Mouse (Mus musculus) embryonic facial prominence, embryonic 14.5 days (tissue): Measurements from ENCODE around the gene Card10. TPM values are rescaled to one million over a fixed set of nuclear protein-coding genes. Genes with fewer than 3 reads are reported as not detected.
A peak's percentile ranks its signal among the peaks of the same experiment; 100 is the strongest.

Experiments
- ATAC-seq: fragments of 200-750 bp; cut with Nextera tagmentation; 2 replicates; pipeline ENCODE4 v1.8.0; 2017; ENCODE audit warnings: low read depth, moderate number of reproducible peaks, moderate TSS enrichment
- DNase-seq: peaks from one replicate; pipeline ENCODE4 v3.0.0-alpha.2; 2015; ENCODE audit warnings: low spot score
- H3K27ac ChIP-seq: fragments of 300-500 bp; sonication (generic); replicated peaks from 2 replicates; pipeline ENCODE4 v1.5.1; 2014; ENCODE audit warnings: low read depth, mild to moderate bottlenecking, low read length, moderate library complexity
- H3K27me3 ChIP-seq: fragments of 300-500 bp; sonication (generic); replicated peaks from 2 replicates; pipeline ENCODE4 v1.6.1; 2014; ENCODE audit warnings: low read length; ENCODE audit not compliant: control insufficient read depth, insufficient read depth
- H3K36me3 ChIP-seq: fragments of 300-500 bp; sonication (generic); 2 replicates; pipeline ENCODE4 v1.6.1; 2014; ENCODE audit warnings: low read length, mixed read lengths; ENCODE audit not compliant: control insufficient read depth, insufficient read depth
- H3K4me1 ChIP-seq: fragments of 300-500 bp; sonication (generic); 2 replicates; pipeline ENCODE4 v1.6.1; 2014; ENCODE audit warnings: antibody characterized with exemption, low read length; ENCODE audit not compliant: control insufficient read depth, insufficient read depth
- H3K4me2 ChIP-seq: fragments of 300-500 bp; sonication (generic); 2 replicates; pipeline ENCODE4 v1.6.1; 2014; ENCODE audit warnings: low read depth, mild to moderate bottlenecking, low read length, moderate library complexity, mixed read lengths
- H3K4me3 ChIP-seq: fragments of 300-500 bp; sonication (generic); 2 replicates; pipeline ENCODE4 v1.5.1; 2014; ENCODE audit warnings: low read depth, mild to moderate bottlenecking, low read length
- H3K9ac ChIP-seq: fragments of 300-500 bp; sonication (generic); 2 replicates; pipeline ENCODE4 v1.6.1; 2014; ENCODE audit warnings: low read depth, mild to moderate bottlenecking, low read length, moderate library complexity, mixed read lengths
- H3K9me3 ChIP-seq: fragments of 300-500 bp; sonication (generic); 2 replicates; pipeline ENCODE4 v1.6.1; 2016; ENCODE audit warnings: low read length; ENCODE audit not compliant: control insufficient read depth
- WGBS: fragments of 180-500 bp; shearing (Covaris S2); extraction: QIAGEN DNeasy Blood & Tissue Kit; methylation state at CpG from one replicate; pipeline ENCODE4 v1.1.7; 2014; 5-methylcytosine and 5-hydroxymethylcytosine counted together
- polyA plus RNA-seq: library from polyadenylated mRNA; unstranded; fragments of >200 nt; fragmentation: Nextera tagmentation; extraction: Ambion mirVana; gene quantifications from 2 replicates; pipeline ENCODE4 v1.2.1, GENCODE M21; 2014

Card10 gene
- polyA plus RNA-seq, 1 experiment from 2014 or later = 6.1 TPM

- no peak overlapping the region for H3K9ac ChIP-seq
- DNase-seq (no peak), ATAC-seq (no peak)
- H3K4me2 ChIP-seq = no peak overlapping the region
- H3K4me3 ChIP-seq = no peak overlapping the region
- H3K9me3 ChIP-seq = no peaks in the 10 kb centered on the region
- H3K27me3 ChIP-seq = no peaks in the 10 kb centered on the region
- H3K4me1 ChIP-seq = no peaks in the 10 kb centered on the region
- H3K36me3 ChIP-seq = no peaks in the 10 kb centered on the region
- H3K27ac ChIP-seq = no peak overlapping the region
- WGBS = 93% methylated on average over 14 of the region's 14 CpGs
Observed at GRCm38 (mm10) chr15:78780359-78780758, 22.5 kb downstream of the Card10 start.

- H3K9me3 ChIP-seq = no peaks in the 10 kb centered on the region
- ATAC-seq = no peak
Observed at GRCm38 (mm10) chr15:78779690-78780089, 23.2 kb downstream of the Card10 start.

DNA sequence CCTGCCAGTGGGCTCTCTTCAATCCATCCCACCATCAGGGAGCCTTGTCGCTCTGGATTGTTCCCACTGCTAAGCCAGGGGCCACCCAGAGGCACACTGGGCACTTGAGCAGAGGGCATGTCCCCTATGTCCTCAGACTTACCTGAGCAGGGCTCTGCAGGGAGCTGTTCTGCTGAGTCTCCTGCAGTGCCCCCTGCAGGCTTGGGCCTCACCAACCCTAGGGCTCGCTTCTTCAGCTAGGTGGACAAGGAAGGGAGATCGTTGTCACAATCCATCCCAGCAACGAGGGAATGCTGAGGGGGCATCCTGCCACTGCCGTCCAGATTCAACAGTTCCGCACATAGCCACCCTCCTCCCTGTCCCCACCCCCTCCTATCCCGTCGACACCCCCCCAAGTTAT is 23.6 kb downstream of the Card10 start:
- H3K4me3 ChIP-seq = no peak overlapping the region
- H3K36me3 ChIP-seq = no peaks in the 10 kb centered on the region
- no peak overlapping the region for H3K9ac ChIP-seq
- no peak overlapping the region for H3K27ac ChIP-seq
- DNase-seq (no peak), ATAC-seq (no peak)
- no peaks in the 10 kb centered on the region; the same call in 1 of the 2 replicates for H3K4me1 ChIP-seq
- H3K4me2 ChIP-seq = no peak overlapping the region
- 61% methylated on average over 7 of the region's 8 CpGs for WGBS
- no peaks in the 10 kb centered on the region for H3K9me3 ChIP-seq
- H3K27me3 ChIP-seq = no peaks in the 10 kb centered on the region

More at GRCm38 (mm10) chr15:78779690-78780089, 23.2 kb downstream of the Card10 start:
- no peaks in the 10 kb centered on the region; the same call in 1 of the 2 replicates for H3K4me1 ChIP-seq
- no peak overlapping the region for H3K4me2 ChIP-seq
- H3K27ac ChIP-seq = no peak overlapping the region
- no peak overlapping the region for H3K9ac ChIP-seq
- WGBS = 83% methylated on average over 5 of the region's 5 CpGs
- H3K27me3 ChIP-seq = no peaks in the 10 kb centered on the region
- H3K4me3 ChIP-seq = no peak overlapping the region
- H3K36me3 ChIP-seq = no peaks in the 10 kb centered on the region
- no peak for DNase-seq

DNA sequence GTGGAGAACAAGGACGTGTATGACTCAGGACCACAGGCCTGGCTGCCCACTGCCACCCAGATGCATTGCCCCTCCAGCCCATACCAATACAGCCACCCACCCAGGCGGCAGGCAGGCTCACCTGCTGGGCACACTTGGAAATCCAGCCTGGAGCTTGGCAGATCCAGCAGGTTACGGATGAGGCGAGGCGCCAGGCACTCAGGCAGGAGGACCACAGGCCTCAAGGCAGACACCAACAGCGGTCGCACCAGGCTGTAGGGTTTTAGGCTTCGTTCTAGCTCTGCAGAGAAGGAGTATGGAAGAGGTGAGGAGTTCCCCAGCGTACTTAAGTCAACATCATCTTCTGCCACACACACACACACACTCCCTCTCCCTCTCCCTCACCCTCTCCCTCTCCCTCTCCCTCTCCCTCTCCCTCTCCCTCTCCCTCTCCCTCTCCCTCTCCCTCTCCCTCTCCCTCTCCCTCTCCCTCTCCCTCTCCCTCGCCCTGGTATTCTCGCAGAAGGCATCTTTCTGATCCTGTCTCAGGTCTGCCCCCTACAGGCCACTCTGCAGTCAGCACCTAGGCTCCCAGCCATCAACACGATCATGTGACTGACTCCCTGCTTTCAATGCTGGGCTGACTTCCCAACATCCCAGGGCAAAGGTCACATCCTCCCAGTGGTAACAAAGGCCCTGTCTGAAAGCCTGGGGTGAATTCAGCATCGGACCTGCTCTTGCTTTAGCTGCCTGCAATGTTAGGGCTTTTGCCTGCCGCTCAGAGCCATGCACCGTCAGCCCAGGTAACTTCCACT is 24.6 kb downstream of the Card10 start:
- peaks cover 4% of the 10 kb centered on the region; the same call in 1 of the 2 replicates for H3K4me1 ChIP-seq
- ATAC-seq (peak; percentile 39; the same call in 1 of the 2 replicates), DNase-seq (peak; percentile 86)
- H3K4me2 ChIP-seq = no peak overlapping the region
- no peak overlapping the region for H3K27ac ChIP-seq
- no peak overlapping the region for H3K9ac ChIP-seq
- H3K4me3 ChIP-seq = no peak overlapping the region
- no peaks in the 10 kb centered on the region for H3K27me3 ChIP-seq
- H3K36me3 ChIP-seq = no peaks in the 10 kb centered on the region
- WGBS = 51% methylated on average over 13 of the region's 15 CpGs
- H3K9me3 ChIP-seq = no peaks in the 10 kb centered on the region

DNA sequence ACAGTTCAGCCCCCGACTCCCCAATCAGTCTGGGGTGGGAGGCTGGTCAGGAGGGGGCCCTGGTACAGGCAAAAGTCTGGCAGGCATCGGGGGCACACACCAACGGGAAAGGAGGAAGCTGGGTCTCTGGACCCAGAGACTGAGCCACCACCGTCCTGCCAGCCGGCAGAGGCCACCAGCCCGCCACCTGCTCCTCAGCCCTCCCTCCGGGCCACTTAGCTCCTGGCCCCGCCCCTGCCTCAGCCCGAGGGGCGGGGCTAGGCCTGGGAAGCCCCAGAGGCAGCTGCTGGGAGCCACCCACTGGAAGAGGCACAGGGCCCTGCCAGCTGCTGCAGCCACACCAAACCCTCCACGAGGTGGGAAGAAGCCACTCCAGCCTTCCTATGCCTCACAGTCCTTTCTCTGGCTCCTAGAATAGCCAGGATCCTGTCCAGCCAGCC is 29.5 kb downstream of the Card10 start, which contains the start of gene Mfng:
Gene Mfng (minus strand): TSS at position 186 of the 440 bp plus-strand sequence.
- Histone ChIP-seq H3K4me3 (peak within 1 kb of the TSS; percentile 23), H3K27ac (peak within 1 kb of the TSS; percentile 58), H3K36me3 (no peaks in the 10 kb centered on the region), H3K27me3 (no peaks in the 10 kb centered on the region), H3K9me3 (no peaks in the 10 kb centered on the region; the same call in 1 of the 2 replicates), H3K4me2 (peak within 1 kb of the TSS; percentile 35), H3K9ac (peak within 1 kb of the TSS; percentile 28; the same call in 1 of the 2 replicates), H3K4me1 (peaks cover 4% of the 10 kb centered on the region; the same call in 1 of the 2 replicates)
- peak; percentile 85 for ATAC-seq
- WGBS = 2% methylated on average over 9 of the region's 11 CpGs
- peak; percentile 93 for DNase-seq

- ATAC-seq = no peak
- Histone ChIP-seq H3K4me2 (peak overlapping the region; percentile 35), H3K9ac (peak overlapping the region; percentile 28; the same call in 1 of the 2 replicates), H3K27ac (peak overlapping the region; percentile 34; the same call in 1 of the 2 replicates), H3K4me1 (peaks cover 4% of the 10 kb centered on the region; the same call in 1 of the 2 replicates), H3K9me3 (no peaks in the 10 kb centered on the region; the same call in 1 of the 2 replicates), H3K36me3 (no peaks in the 10 kb centered on the region), H3K4me3 (peak overlapping the region; percentile 23), H3K27me3 (no peaks in the 10 kb centered on the region)
- 41% methylated on average over 13 of the region's 14 CpGs for WGBS
- DNase-seq = no peak
Observed at GRCm38 (mm10) chr15:78772856-78773255, 30.0 kb downstream of the Card10 start.

DNA sequence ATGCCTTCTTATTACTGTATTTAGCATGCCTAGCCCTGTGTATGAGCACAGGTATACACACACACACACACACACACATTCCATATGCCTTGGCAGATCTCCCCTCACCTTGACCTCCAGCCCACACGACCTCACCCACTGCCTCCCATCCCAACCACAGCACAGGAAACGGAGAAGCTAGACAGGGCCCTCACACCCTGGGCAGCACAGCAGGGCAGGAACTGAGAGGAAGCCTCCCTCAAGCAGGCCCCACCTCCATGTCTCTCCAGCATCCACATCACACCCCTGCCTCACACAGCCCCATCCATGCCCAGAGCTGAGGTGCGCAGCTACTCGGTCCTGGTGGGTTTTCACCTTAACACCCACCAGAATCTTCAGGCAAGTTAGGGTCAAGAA is 30.5 kb downstream of the Card10 start:
- H3K4me2 ChIP-seq = peak overlapping the region; percentile 35
- H3K27me3 ChIP-seq = no peaks in the 10 kb centered on the region
- DNase-seq (no peak), ATAC-seq (no peak; the same call in 1 of the 2 replicates)
- peaks cover 4% of the 10 kb centered on the region; the same call in 1 of the 2 replicates for H3K4me1 ChIP-seq
- WGBS = 43% methylated on average over 4 of the region's 4 CpGs
- no peaks in the 10 kb centered on the region; the same call in 1 of the 2 replicates for H3K9me3 ChIP-seq
- no peaks in the 10 kb centered on the region for H3K36me3 ChIP-seq
- peak overlapping the region; percentile 23 for H3K4me3 ChIP-seq
- no peak overlapping the region for H3K27ac ChIP-seq
- H3K9ac ChIP-seq = peak overlapping the region; percentile 28; the same call in 1 of the 2 replicates

DNA sequence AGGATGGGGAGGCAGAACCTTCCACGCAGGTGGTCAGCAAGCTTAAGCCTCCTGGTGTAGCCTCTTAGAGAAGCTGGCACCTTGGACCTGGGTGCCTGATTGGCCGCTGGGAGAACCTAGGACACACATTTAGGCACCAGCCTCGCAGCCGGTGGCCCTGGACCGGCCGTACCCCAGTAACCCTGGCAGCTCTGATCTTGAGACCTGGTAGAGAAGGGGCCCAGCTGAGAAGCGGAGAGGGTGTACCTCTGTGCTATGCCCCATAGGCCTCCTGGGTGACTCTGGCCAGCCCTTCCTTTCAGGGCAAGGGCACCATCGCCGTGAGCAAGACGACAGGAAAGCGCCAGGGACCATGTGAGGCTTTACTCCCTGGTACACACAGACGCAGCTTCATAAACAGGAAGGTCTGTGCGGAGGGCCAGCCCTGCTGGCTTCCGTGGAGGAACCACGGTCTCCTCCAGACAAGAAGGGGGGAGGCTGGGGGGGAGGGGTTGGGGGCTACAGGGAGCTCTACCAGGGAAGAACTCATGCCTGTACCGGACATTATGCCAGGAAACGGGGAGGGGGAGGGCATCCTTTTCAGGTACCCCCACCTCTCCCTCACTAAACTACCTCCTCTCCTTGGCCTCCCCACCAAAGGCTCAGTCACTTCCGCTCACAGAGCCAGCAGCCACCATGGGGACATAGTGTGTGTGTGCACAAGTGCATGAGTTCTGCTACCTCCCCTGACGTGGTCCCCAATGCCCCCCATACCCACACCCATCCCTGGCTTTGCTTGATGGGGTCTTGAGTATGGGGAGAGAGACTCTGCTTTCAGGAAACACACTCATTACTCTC is 31.1 kb downstream of the Card10 start:
- Histone ChIP-seq H3K9ac (peak overlapping the region; percentile 41; the same call in 1 of the 2 replicates), H3K36me3 (no peaks in the 10 kb centered on the region), H3K4me3 (peak overlapping the region; percentile 23), H3K27me3 (no peaks in the 10 kb centered on the region), H3K4me2 (peak overlapping the region; percentile 35; the same call in 1 of the 2 replicates), H3K9me3 (no peaks in the 10 kb centered on the region; the same call in 1 of the 2 replicates), H3K27ac (no peak overlapping the region; the same call in 1 of the 2 replicates), H3K4me1 (peaks cover 4% of the 10 kb centered on the region; the same call in 1 of the 2 replicates)
- DNase-seq (peak; percentile 33), ATAC-seq (no peak)
- 50% methylated on average over 17 of the region's 19 CpGs for WGBS
